Mouse (Mus musculus): ENCODE measurements around the gene Vti1a. TPM values are rescaled to one million over a fixed set of nuclear protein-coding genes. Genes with fewer than 3 reads are reported as not detected.

Gene Vti1a
- polyA plus RNA-seq, 1 experiment from 2014 or later = 26.4 TPM

DNA sequence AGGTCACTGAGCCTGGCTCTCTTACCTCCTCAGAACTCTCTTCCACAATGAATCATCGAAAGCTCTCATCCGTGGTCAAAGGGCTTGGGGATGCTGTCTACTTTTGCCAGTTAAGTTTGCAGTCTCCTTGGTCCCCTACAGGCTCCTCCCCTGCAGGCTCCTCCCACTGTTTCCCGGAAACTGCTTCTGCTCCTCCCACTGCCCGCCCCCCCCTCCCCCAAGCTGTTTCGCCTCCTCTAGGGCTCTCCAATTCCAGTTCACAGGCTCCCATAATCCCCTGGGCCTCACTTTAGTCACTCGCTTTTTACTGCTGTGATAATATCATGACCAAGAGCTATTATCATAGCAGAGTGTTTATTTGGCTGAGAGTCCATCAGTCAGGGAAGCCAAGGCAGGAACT lies 324.2 kb downstream of the Vti1a start:
- ATAC-seq (replicated peaks; ENCODE audit: low FRiP score) (no peak), DNase-seq (ENCODE audit: low spot score) (no peak)
- Histone ChIP-seq H3K9me3 (ENCODE audit: control insufficient read depth, low read length) (no peaks in the 10 kb centered on the region), H3K4me2 (no peak overlapping the region), H3K4me3 (ENCODE audit: low read depth, low read length) (no peak overlapping the region), H3K27ac (ENCODE audit: low read depth, low read length) (no peak overlapping the region), H3K27me3 (replicated peaks; ENCODE audit: control insufficient read depth, insufficient read depth, low read length) (no peaks in the 10 kb centered on the region), H3K4me1 (replicated peaks; ENCODE audit: control insufficient read depth, insufficient read depth, low read length) (0 out of 2 replicates have a peak, but pooled peaks cover 3% of the 10 kb centered on the region), H3K9ac (ENCODE audit: low read depth, low read length) (no peak overlapping the region), H3K36me3 (ENCODE audit: control insufficient read depth, insufficient read depth, low read length) (no peaks in the 10 kb centered on the region)
- 82% methylated on average over 6 of the region's 6 CpGs for WGBS

DNA sequence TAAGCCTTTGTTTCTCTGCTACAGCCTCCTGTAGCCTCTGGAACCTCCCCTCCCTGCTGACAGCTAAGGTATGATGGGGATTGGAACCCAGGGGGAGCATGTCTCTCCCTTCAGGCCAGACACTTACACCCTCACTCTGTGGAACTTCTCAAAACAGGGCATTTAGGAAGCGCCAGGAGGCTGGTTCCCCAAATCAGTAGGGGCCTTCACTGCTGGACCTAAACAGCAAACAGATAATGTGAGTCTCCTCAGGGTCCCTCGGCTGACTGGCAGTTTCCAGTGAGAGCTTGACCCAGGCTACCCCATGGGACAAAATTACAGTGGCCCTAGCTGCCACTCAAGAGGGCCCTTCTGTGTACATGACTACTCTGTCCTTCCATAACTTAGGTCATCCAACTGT lies 325.8 kb downstream of the Vti1a start:
- H3K27me3 ChIP-seq (replicated peaks; ENCODE audit: control insufficient read depth, insufficient read depth, low read length) = no peaks in the 10 kb centered on the region; the same call in 1 of the 2 replicates
- no peak overlapping the region for H3K4me2 ChIP-seq
- 0 out of 2 replicates have a peak, but pooled peaks cover 3% of the 10 kb centered on the region for H3K4me1 ChIP-seq (replicated peaks; ENCODE audit: control insufficient read depth, insufficient read depth, low read length)
- 59% methylated on average over 2 of the region's 2 CpGs for WGBS
- H3K9ac ChIP-seq (ENCODE audit: low read depth, low read length) = no peak overlapping the region
- H3K9me3 ChIP-seq (ENCODE audit: control insufficient read depth, low read length) = no peaks in the 10 kb centered on the region
- no peak overlapping the region for H3K4me3 ChIP-seq (ENCODE audit: low read depth, low read length)
- DNase-seq (ENCODE audit: low spot score) = no peak
- no peak for ATAC-seq (replicated peaks; ENCODE audit: low FRiP score)
- H3K27ac ChIP-seq (ENCODE audit: low read depth, low read length) = no peak overlapping the region
- no peaks in the 10 kb centered on the region for H3K36me3 ChIP-seq (ENCODE audit: control insufficient read depth, insufficient read depth, low read length)

DNA sequence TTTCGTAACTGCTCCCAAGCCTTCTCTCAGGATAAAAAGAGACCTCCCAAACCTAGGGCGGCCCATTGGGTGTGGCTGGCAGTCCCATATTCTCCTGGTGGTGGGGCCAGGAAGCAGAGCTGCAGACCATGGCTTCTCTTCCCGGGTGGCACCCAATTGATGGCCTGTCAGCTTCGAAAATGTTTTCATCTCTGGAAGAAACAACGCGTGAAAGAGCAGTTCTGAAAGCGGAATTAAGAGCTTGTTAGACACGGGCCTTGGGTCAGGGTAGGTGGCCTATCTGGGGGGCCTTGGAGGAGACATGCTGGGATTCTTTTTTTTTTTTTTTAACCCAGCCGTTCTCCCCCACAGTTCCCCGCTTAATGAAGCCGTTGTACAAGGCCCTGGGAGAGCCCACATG lies 326.3 kb downstream of the Vti1a start:
- Histone ChIP-seq H3K4me3 (ENCODE audit: low read depth, low read length) (no peak overlapping the region), H3K27me3 (replicated peaks; ENCODE audit: control insufficient read depth, insufficient read depth, low read length) (peaks cover 3% of the 10 kb centered on the region; the same call in 1 of the 2 replicates), H3K4me1 (replicated peaks; ENCODE audit: control insufficient read depth, insufficient read depth, low read length) (0 out of 2 replicates have a peak, but pooled peaks cover 3% of the 10 kb centered on the region), H3K9me3 (ENCODE audit: control insufficient read depth, low read length) (no peaks in the 10 kb centered on the region), H3K4me2 (no peak overlapping the region), H3K27ac (ENCODE audit: low read depth, low read length) (no peak overlapping the region), H3K36me3 (ENCODE audit: control insufficient read depth, insufficient read depth, low read length) (no peaks in the 10 kb centered on the region), H3K9ac (ENCODE audit: low read depth, low read length) (no peak overlapping the region)
- ATAC-seq (replicated peaks; ENCODE audit: low FRiP score) (no peak), DNase-seq (ENCODE audit: low spot score) (no peak)
- WGBS = 84% methylated on average over 11 of the region's 11 CpGs

DNA sequence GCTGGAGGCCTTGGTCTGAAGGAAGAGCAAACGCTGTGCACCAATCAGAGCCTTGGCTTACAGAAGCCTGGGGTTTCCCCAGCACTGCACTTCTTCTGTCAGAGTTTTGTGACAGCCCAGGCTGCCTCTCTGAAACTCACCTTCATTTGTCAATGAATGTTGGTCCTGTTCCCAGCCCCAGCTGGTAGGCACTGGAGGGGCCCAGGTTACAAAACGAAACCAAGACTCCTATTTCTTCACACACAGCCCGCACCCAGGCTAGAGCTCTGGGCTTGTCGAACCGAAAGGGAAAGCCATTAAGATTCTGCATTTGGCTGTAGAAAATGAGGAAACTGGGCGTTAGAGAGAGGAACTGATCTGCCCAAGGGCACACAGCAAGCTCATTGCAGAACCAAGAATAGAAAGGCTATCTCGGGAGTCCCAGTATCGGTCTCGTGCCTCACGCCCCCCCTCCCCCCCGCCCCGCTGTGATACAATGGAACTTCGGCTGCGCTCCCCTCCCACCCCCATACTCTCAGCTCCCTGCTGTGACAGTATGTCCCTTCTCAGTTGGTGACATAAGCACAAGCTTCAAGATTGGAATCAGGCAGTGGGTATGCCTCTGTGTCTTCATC lies 327.3 kb downstream of the Vti1a start:
- 6% methylated on average over 14 of the region's 14 CpGs for WGBS
- peaks cover 4% of the 10 kb centered on the region; the same call in 1 of the 2 replicates for H3K27me3 ChIP-seq (replicated peaks; ENCODE audit: control insufficient read depth, insufficient read depth, low read length)
- ATAC-seq (replicated peaks; ENCODE audit: low FRiP score) (peak; percentile 68; the same call in 1 of the 2 replicates), DNase-seq (ENCODE audit: low spot score) (no peak)
- no peaks in the 10 kb centered on the region for H3K36me3 ChIP-seq (ENCODE audit: control insufficient read depth, insufficient read depth, low read length)
- peak overlapping the region; percentile 49 for H3K4me3 ChIP-seq (ENCODE audit: low read depth, low read length)
- H3K9me3 ChIP-seq (ENCODE audit: control insufficient read depth, low read length) = no peaks in the 10 kb centered on the region
- peak overlapping the region; percentile 73 for H3K4me2 ChIP-seq
- H3K27ac ChIP-seq (ENCODE audit: low read depth, low read length) = no peak overlapping the region
- 0 out of 2 replicates have a peak, but pooled peaks cover 3% of the 10 kb centered on the region for H3K4me1 ChIP-seq (replicated peaks; ENCODE audit: control insufficient read depth, insufficient read depth, low read length)
- 0 out of 2 replicates have a peak overlapping the region, but pooled peaks have one; percentile 27 for H3K9ac ChIP-seq (ENCODE audit: low read depth, low read length)

DNA sequence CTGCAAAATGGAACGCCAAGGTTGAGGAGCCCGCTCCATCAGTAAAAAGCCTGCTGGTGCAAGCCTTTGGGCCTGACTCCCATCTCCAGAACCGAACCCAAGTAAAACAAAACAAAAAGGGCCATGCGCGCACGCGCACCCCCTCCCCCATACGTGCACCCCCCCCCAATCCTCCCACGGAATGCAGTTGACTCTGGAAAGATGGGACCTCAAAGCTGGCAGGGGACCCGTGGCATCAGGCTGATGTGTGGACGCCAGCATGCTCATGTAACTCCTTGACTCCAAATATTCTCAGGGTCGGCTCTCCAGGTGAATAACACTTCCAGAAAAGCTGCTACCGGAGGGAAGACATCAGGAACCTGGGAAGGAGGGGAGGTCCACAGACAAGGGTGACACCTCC lies 327.8 kb downstream of the Vti1a start:
- Histone ChIP-seq H3K4me3 (ENCODE audit: low read depth, low read length) (peak overlapping the region; percentile 49), H3K9ac (ENCODE audit: low read depth, low read length) (no peak overlapping the region), H3K27me3 (replicated peaks; ENCODE audit: control insufficient read depth, insufficient read depth, low read length) (peaks cover 4% of the 10 kb centered on the region; the same call in 1 of the 2 replicates), H3K9me3 (ENCODE audit: control insufficient read depth, low read length) (no peaks in the 10 kb centered on the region), H3K36me3 (ENCODE audit: control insufficient read depth, insufficient read depth, low read length) (no peaks in the 10 kb centered on the region), H3K4me1 (replicated peaks; ENCODE audit: control insufficient read depth, insufficient read depth, low read length) (0 out of 2 replicates have a peak, but pooled peaks cover 3% of the 10 kb centered on the region), H3K4me2 (peak overlapping the region; percentile 73), H3K27ac (ENCODE audit: low read depth, low read length) (no peak overlapping the region)
- 67% methylated on average over 13 of the region's 13 CpGs for WGBS
- no peak for DNase-seq (ENCODE audit: low spot score)
- ATAC-seq (replicated peaks; ENCODE audit: low FRiP score) = no peak

DNA sequence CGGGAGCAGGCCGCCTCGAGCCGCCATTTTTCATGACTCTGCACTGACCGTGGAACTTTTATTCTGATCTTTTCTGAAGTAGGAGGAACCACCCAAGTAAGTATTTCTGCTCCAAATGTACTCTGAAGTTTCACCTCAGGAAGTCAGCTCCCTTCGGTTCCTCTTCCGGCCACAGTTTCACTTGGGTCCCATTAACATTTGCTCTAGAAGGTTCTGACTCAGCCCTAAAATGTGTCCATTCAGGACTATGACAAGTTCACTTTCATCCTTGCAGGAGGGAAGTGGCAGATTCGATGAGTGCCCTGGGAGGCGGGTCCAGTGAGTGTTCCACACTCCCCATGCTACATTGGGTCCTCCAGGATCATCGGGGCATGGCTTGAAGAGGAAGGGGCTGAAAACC lies 333.3 kb downstream of the Vti1a start:
- ATAC-seq (replicated peaks; ENCODE audit: low FRiP score) = no peak

DNA sequence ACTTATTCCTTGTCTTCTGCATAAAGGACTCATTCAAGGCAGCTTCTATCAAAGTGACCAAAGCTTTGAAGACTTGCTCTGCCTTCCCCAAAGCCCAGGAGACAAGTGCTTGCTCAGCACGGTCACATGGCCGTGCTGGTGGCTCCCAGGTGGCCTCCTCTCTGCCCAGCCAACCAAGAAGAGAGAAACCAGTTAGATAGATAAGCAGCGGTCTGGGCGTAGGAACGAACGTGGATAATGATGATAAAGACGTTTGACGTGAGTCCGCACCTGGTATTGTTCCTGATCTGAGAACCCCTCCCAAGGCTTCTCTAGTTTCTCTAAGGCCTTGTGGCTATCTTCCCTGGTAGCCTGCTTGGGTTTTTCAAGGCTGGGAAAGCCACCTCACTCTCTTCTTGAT lies 334.9 kb downstream of the Vti1a start:
- H3K27ac ChIP-seq (ENCODE audit: low read depth, low read length) = no peak overlapping the region
- no peak overlapping the region for H3K4me2 ChIP-seq
- ATAC-seq (replicated peaks; ENCODE audit: low FRiP score) (peak; percentile 78), DNase-seq (ENCODE audit: low spot score) (no peak)
- 0 out of 2 replicates have a peak, but pooled peaks cover 4% of the 10 kb centered on the region for H3K27me3 ChIP-seq (replicated peaks; ENCODE audit: control insufficient read depth, insufficient read depth, low read length)
- no peaks in the 10 kb centered on the region for H3K4me1 ChIP-seq (replicated peaks; ENCODE audit: control insufficient read depth, insufficient read depth, low read length)
- H3K36me3 ChIP-seq (ENCODE audit: control insufficient read depth, insufficient read depth, low read length) = no peaks in the 10 kb centered on the region
- no peaks in the 10 kb centered on the region for H3K9me3 ChIP-seq (ENCODE audit: control insufficient read depth, low read length)
- H3K9ac ChIP-seq (ENCODE audit: low read depth, low read length) = no peak overlapping the region
- no peak overlapping the region for H3K4me3 ChIP-seq (ENCODE audit: low read depth, low read length)
- WGBS = 55% methylated on average over 9 of the region's 9 CpGs

More for the DNA sequence above, 333.3 kb downstream of the Vti1a start:
- H3K27ac ChIP-seq (ENCODE audit: low read depth, low read length) = no peak overlapping the region
- no peak overlapping the region for H3K9ac ChIP-seq (ENCODE audit: low read depth, low read length)
- H3K4me2 ChIP-seq = no peak overlapping the region
- H3K9me3 ChIP-seq (ENCODE audit: control insufficient read depth, low read length) = no peaks in the 10 kb centered on the region
- H3K4me1 ChIP-seq (replicated peaks; ENCODE audit: control insufficient read depth, insufficient read depth, low read length) = no peaks in the 10 kb centered on the region
- no peak for DNase-seq (ENCODE audit: low spot score)
- no peaks in the 10 kb centered on the region for H3K36me3 ChIP-seq (ENCODE audit: control insufficient read depth, insufficient read depth, low read length)
- WGBS = 83% methylated on average over 10 of the region's 10 CpGs
- H3K4me3 ChIP-seq (ENCODE audit: low read depth, low read length) = no peak overlapping the region
- peaks cover 4% of the 10 kb centered on the region; the same call in 1 of the 2 replicates for H3K27me3 ChIP-seq (replicated peaks; ENCODE audit: control insufficient read depth, insufficient read depth, low read length)

DNA sequence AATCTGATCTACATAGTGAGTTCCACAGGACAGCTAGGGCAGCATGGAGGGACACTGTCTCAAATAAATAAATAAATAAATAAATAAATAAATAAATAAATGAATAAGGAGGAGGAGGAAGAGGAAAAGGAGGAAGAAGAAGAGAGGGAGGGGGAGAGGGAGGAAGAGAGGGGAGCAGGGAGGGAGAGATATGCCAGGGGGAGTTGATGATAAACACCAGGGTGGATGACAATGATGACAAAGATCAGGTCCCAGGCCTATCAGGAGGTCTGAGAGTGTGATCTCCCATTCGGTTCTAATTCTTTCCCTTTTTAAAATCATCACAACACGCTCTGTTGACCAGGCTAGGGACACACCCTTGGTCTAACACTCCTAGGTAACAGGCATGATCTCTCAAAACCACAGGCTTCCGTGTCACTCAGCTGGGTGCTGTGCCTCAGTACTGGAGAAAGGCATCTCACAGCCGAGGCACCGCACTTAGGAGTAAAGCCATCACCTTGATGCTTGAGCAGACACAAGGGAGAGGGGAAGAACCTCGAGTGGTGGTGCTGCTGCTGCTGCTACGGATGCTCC lies 336.7 kb downstream of the Vti1a start:
- Histone ChIP-seq H3K36me3 (ENCODE audit: control insufficient read depth, insufficient read depth, low read length) (no peaks in the 10 kb centered on the region), H3K4me3 (ENCODE audit: low read depth, low read length) (no peak overlapping the region), H3K4me2 (no peak overlapping the region), H3K9ac (ENCODE audit: low read depth, low read length) (no peak overlapping the region), H3K9me3 (ENCODE audit: control insufficient read depth, low read length) (no peaks in the 10 kb centered on the region), H3K4me1 (replicated peaks; ENCODE audit: control insufficient read depth, insufficient read depth, low read length) (no peaks in the 10 kb centered on the region), H3K27ac (ENCODE audit: low read depth, low read length) (no peak overlapping the region), H3K27me3 (replicated peaks; ENCODE audit: control insufficient read depth, insufficient read depth, low read length) (no peaks in the 10 kb centered on the region)
- WGBS = 67% methylated on average over 7 of the region's 7 CpGs
- ATAC-seq (replicated peaks; ENCODE audit: low FRiP score) (no peak), DNase-seq (ENCODE audit: low spot score) (no peak)

DNA sequence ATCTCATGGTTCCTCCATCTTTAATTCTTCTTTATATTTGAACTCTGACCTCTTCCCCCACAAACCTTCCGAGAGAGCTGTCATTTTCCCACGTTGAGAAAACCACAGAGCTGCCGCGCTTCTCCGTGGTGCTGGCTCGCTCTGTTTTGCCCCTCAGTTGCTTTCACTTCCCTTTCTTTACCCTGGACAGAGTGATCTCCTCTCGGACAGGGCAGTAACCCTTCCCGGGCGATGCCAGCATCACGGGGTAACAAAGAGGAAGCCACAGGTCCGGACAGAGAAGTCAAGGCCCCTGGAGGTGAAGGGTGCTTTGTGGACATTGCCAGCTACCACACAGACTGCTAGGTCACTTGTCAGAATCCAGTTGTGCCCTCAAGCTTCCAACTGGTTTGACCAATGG lies 344.1 kb downstream of the Vti1a start:
- ATAC-seq (replicated peaks; ENCODE audit: low FRiP score) = no peak
- no peak overlapping the region for H3K27ac ChIP-seq (ENCODE audit: low read depth, low read length)
- H3K9ac ChIP-seq (ENCODE audit: low read depth, low read length) = no peak overlapping the region
- no peaks in the 10 kb centered on the region for H3K4me1 ChIP-seq (replicated peaks; ENCODE audit: control insufficient read depth, insufficient read depth, low read length)
- no peaks in the 10 kb centered on the region for H3K36me3 ChIP-seq (ENCODE audit: control insufficient read depth, insufficient read depth, low read length)
- H3K27me3 ChIP-seq (replicated peaks; ENCODE audit: control insufficient read depth, insufficient read depth, low read length) = no peaks in the 10 kb centered on the region
- H3K4me2 ChIP-seq = no peak overlapping the region
- no peak for DNase-seq (ENCODE audit: low spot score)
- H3K9me3 ChIP-seq (ENCODE audit: control insufficient read depth, low read length) = no peaks in the 10 kb centered on the region
- no peak overlapping the region for H3K4me3 ChIP-seq (ENCODE audit: low read depth, low read length)
- 40% methylated on average over 11 of the region's 11 CpGs for WGBS
